Mouse (Mus musculus) thymus, postnatal 14 days (tissue): ENCODE results near the gene Olfr1389.
"Not testable (repeated sequence)": the region's sequence is repeated elsewhere in the genome, so short reads cannot be mapped to it uniquely, and the experiment has no call there.

Experiments
- DNase-seq: peaks from one replicate; pipeline ENCODE4 v3.0.0; 2021

Olfr1389 gene

GRCm38 (mm10) chr11:49422767-49423166 is at the start of gene Olfr1389:
TSS of gene Olfr1389 (plus strand) at chr11:49423067.
- DNase-seq: no peak

- DNase-seq: no peak
Observed at GRCm38 (mm10) chr11:49383133-49383532, 39.7 kb upstream of the Olfr1389 start.

GRCm38 (mm10) chr11:49386118-49386517 is 36.7 kb upstream of the Olfr1389 start:
- not testable (repeated sequence) for DNase-seq

- DNase-seq: not testable (repeated sequence)
Observed at GRCm38 (mm10) chr11:49392707-49393106, 30.2 kb upstream of the Olfr1389 start.

GRCm38 (mm10) chr11:49406784-49407183 is 16.1 kb upstream of the Olfr1389 start:
- no peak for DNase-seq

GRCm38 (mm10) chr11:49410540-49410939 is 12.3 kb upstream of the Olfr1389 start:
- DNase-seq: peak; percentile 11

- no peak for DNase-seq
Observed at GRCm38 (mm10) chr11:49425257-49425927, 2.5 kb downstream of the Olfr1389 start.

GRCm38 (mm10) chr11:49429641-49430040 is 6.8 kb downstream of the Olfr1389 start:
- DNase-seq: no peak

GRCm38 (mm10) chr11:49436411-49436810 is 13.5 kb downstream of the Olfr1389 start, which contains the start of gene Olfr1388:
TSS of gene Olfr1388 (plus strand) at chr11:49436624.
- no peak for DNase-seq

GRCm38 (mm10) chr11:49455043-49455442 is 32.2 kb downstream of the Olfr1389 start, which contains the start of gene Olfr1387:
TSS of gene Olfr1387 (plus strand) at chr11:49455343.
- DNase-seq: no peak

- DNase-seq: not testable (repeated sequence)
Observed at GRCm38 (mm10) chr11:49464746-49465145, 41.9 kb downstream of the Olfr1389 start, which contains the start of gene Olfr1386. TSS of gene Olfr1386 (plus strand) at chr11:49465046.
